Mouse (Mus musculus) brain, embryonic 14.5 days (tissue): ENCODE results near the gene Msl1. TPM values are rescaled to one million over a fixed set of nuclear protein-coding genes. Genes with fewer than 3 reads are reported as not detected.
A peak's percentile ranks its signal among the peaks of the same experiment; 100 is the strongest.

Experiments used
- DNase-seq: peaks from one replicate; pipeline ENCODE4 v3.0.0-alpha.2; 2011; ENCODE audit warnings: low read depth
- CTCF ChIP-seq: fragments of 200-500 bp; IDR thresholded peaks from 2 replicates; pipeline ENCODE4 v1.5.1; 2012; ENCODE audit warnings: inconsistent platforms, mild to moderate bottlenecking, moderate library complexity, borderline replicate concordance; ENCODE audit not compliant: insufficient read depth, insufficient read length; ENCODE audit errors: extremely low read depth
- POLR2A ChIP-seq: fragments of 200-500 bp; IDR thresholded peaks from 2 replicates; pipeline ENCODE4 v1.6.1; 2012; ENCODE audit warnings: mild to moderate bottlenecking, inconsistent platforms, borderline replicate concordance; ENCODE audit not compliant: poor library complexity, insufficient read depth, insufficient read length, severe bottlenecking; ENCODE audit errors: extremely low read depth
- polyA plus RNA-seq: library from polyadenylated mRNA; depleted of rRNA; stranded (reverse); fragments of >200 nt; gene quantifications from 2 replicates; pipeline ENCODE4 v1.2.3, GENCODE M21; 2012

The Msl1 gene
- polyA plus RNA-seq, 1 experiment, result 104 TPM

DNA sequence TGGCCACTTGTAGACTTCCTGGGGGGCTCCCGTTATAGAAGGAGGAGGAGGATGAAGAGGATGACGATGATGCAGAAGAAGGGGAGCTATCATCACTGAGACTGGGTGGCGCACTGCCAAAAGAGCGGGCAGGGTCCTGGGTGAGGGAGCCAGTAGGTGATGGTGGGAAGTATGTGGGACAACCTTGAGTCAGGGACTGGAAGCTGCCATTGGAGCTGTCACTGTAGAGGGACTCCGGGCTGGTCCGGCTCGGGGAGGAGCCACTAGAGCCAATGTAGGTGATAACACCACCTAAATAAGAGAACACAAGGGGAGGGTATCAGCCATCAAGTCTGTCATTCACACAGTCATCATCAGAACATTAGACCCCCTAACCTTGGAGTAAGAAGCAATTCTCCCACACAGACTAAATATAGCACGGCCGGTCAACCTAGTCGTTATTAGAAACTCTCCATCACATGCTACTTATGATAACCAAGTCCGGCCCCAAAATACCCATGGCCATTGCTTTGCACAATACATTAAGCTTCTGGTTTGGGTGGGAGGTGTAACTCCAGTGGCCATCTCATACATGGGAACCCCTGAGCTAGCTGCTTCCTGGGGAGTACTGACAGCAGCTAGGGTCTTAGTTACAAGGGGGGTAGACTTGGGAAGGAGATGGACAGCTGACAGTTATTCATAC lies 23.3 kb upstream of the Msl1 start:
- DNase-seq, result no peak
- TF ChIP-seq CTCF (no peak), POLR2A (no peak)

- DNase-seq, result no peak
- TF ChIP-seq POLR2A (no peak), CTCF (no peak)
Observed at GRCm38 (mm10) chr11:98772667-98773171, 22.6 kb upstream of the Msl1 start.

GRCm38 (mm10) chr11:98773635-98774295 lies 21.6 kb upstream of the Msl1 start:
- no peak for TF ChIP-seq POLR2A
- no peak for TF ChIP-seq CTCF
- peak; percentile 97 for DNase-seq

DNA sequence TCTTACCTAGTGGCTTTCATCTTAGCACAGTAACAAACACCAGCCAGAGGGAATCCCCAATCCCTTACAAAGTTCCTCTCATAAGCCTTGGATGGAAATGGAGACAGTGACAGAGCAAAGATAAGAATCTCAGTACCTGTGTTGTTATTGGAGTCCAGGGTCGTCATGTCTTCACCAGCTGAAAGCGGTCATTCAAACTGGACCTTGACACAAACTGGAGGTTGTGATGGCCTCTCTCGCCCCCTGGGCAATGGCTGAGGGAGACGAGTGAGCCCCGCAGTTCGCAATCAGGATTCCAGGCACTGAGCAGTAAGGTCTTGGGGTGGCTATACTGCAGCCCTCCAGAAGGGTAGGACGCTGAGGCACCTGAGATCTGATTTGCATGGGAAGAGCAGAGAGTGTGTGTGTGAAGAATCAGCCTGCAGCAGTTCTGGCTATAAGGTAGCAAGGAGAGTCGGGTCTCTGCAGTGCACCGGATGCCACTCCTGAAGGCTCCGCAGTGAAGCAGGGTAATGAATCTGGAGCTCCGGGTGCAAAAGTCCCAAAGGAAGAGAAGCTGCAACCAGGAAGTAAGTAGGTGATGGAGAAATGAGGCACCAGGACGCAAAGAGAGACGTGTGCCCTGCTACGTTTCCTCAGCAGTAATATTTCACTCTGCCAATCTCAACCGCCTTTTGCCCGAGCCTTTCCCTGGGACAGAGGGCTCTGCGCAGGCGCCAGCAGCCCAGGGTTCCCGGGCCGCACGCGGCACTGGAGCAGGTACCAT lies 20.6 kb upstream of the Msl1 start, which contains the start of gene Nr1d1:
TSS of gene Nr1d1 (minus strand) at position 752 of the 766 bp plus-strand sequence.
- TF ChIP-seq POLR2A (no peak), CTCF (no peak)
- DNase-seq, result no peak

DNA sequence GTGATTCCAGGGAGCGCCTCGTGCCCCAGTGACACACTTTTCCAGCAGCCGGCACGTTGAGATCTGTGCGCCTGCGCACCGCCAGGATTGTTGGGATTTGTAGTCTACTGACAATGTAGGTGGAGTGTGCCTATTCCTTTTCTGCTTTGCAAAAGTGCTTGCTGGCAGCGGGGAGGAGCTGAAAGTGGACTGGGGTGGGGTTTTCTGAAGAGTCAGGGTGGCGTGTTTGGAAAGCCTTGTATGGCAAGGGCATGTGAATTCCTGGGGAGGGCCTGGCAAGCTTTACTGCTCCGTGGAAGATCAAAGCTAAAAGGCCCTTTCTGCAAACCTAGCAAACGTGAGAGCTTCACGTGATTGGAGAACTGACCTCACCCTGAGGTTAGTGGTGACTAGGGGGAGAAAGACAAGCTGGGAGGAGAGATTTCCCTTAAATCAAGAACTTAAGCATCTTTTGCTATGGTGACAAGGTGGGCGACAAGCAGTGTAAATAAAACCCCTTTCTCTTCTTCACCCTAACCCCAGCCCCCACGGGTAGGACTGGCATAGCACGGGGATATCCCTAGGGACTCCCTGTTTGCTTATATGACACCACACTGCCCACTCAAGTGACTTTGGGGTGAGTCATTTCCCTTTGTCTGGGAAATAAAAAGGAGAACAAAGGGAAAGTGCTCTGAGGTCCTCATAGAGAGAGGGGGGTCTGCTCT lies 19.8 kb upstream of the Msl1 start:
- TF ChIP-seq POLR2A (no peak), CTCF (no peak)
- DNase-seq, result peak; percentile 98

DNA sequence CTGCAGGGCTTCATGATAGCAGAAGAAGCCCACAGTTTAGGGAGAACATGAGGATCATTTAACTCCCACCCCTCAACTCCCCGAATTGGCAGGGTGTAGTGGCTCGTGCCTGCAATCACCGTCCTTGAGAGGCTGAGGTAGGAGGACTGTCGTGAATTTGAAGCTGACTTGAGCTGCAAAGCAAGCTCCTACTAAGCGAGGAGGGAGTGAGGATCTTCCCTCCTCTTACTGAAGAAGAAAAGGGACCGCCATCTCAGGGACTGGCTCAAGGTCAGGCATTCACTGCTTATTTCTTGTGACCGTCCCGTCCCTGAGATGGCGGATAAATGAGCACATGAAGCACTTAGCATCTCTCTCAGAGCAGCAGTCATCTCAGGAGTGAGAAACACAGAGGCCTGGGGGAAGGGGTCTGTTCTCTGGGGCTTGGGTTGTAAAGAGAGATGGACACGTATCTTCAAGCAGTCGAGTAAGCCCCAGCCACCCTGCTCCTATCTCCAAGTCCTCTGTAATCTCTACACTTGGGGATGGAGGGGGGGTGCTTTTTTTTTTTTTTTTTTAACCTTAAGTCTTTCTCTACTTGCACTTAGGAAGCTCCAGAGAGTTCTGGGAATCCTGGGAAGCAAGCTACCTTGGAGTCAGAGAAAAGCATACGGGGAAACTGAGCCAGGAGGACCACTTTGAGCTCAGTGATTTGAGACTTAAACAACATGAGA lies 19.1 kb upstream of the Msl1 start:
- no peak for TF ChIP-seq POLR2A
- no peak for TF ChIP-seq CTCF
- no peak for DNase-seq

DNA sequence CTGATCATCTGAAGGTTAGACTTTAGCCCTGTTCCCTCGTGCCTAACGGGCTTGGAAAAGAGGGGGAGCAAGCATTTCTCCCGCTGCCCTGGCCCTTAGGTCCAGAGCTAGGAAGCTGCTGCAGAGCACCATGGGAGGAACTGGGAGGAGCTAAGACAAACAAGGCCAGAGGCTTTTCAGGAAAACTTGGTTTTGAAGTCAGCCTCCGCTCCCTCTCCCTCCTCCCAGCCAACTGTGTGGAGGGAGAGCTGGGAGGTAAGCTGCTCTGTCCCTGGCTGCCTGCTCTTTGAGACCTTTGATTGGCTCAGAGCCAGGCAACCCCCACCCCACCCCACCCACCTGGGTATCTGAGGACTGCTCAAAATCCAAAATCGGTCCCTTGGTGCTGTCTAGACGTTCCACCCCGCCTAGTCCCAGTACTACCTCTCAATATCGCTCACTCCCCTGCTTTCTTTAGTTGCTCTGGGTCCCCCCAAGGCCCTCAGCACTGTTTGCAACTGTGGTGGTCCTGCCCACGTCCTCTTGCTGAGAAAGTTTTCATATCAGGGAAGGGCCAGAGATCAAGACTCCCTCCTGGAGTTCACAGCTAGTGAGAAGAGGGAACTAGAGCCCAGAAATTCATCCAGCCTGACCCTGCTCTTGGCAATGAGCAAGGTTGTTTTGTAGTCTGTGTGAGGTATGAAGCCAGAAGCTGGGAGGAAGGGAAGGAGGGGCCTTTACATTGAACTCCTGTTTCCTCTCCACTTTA lies 18.3 kb upstream of the Msl1 start:
- DNase-seq, result peak; percentile 57
- no peak for TF ChIP-seq POLR2A
- no peak for TF ChIP-seq CTCF

DNA sequence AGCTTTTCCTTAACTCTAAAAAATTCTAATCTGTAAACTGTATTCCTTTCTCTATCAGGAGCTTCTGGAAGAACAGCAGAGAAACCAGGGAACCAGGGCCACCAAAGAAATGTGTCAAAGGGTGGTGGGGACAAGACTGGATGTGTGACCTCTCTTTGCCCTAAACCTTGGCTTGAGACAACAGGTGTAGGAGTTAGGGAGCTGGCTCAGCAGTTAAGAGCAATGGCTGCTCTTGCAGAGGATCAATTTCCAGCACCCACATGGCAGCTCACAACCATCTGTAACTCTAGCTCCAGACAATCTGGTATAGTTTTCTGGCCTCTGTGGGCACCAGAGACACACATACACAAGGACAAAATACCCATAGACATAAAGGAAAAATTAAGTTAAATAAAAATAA lies 17.4 kb upstream of the Msl1 start:
- no peak for DNase-seq
- TF ChIP-seq CTCF, result no peak
- TF ChIP-seq POLR2A, result no peak

GRCm38 (mm10) chr11:98781851-98782512 lies 13.3 kb upstream of the Msl1 start:
- TF ChIP-seq POLR2A (no peak), CTCF (no peak)
- DNase-seq, result peak; percentile 89

- peak; percentile 50 for DNase-seq
- no peak for TF ChIP-seq CTCF
- TF ChIP-seq POLR2A, result no peak
Observed at GRCm38 (mm10) chr11:98782651-98783235, 12.6 kb upstream of the Msl1 start.
